Mouse (Mus musculus) ES-E14 (cell line): ENCODE measurements around the gene Nav3. TPM values are rescaled to one million over a fixed set of nuclear protein-coding genes. Genes with fewer than 3 reads are reported as not detected.

ENCODE experiments used
- DNase-seq: peaks from one replicate; pipeline ENCODE4 v3.0.0-alpha.2; 2013; ENCODE audit warnings: low read depth, low spot score
- H3K27ac ChIP-seq: 2 replicates; pipeline ENCODE4 v1.5.1; 2012; ENCODE audit warnings: low read depth, mild to moderate bottlenecking, low read length, moderate library complexity, mixed read lengths; ENCODE audit not compliant: poor library complexity, insufficient read depth, severe bottlenecking
- H3K36me3 ChIP-seq: 2 replicates; pipeline ENCODE4 v1.6.1; 2012; ENCODE audit warnings: mild to moderate bottlenecking, low read length, moderate library complexity, mixed read lengths; ENCODE audit not compliant: control insufficient read depth, poor library complexity, insufficient read depth, severe bottlenecking
- H3K4me1 ChIP-seq, 2 experiments: fragments of 150-350 bp in 1 of 2; sonication (generic) in 1 of 2; 2 replicates each; pipeline ENCODE4 v1.6.1; 2012; ENCODE audit warnings: low read length in 2 of 2, mild to moderate bottlenecking in 1 of 2, mixed read lengths in 1 of 2; ENCODE audit not compliant: control insufficient read depth in 2 of 2, insufficient read depth in 2 of 2, poor library complexity in 1 of 2
- H3K4me3 ChIP-seq, 2 experiments: fragments of 150-350 bp in 1 of 2; sonication (generic) in 1 of 2; 2 replicates each; pipeline ENCODE4 v1.5.1; 2012; ENCODE audit warnings: low read length in 2 of 2, low read depth in 1 of 2, mild to moderate bottlenecking in 1 of 2, mixed read lengths in 1 of 2; ENCODE audit not compliant: insufficient read depth in 1 of 2, poor library complexity in 1 of 2, severe bottlenecking in 1 of 2
- H3K9ac ChIP-seq: 2 replicates; pipeline ENCODE4 v1.6.1; 2012; ENCODE audit warnings: low read depth, mild to moderate bottlenecking, low read length, mixed read lengths; ENCODE audit not compliant: poor library complexity, insufficient read depth, severe bottlenecking
- H3K9me3 ChIP-seq: fragments of 150-350 bp; sonication (generic); 2 replicates; pipeline ENCODE4 v1.6.1; 2012; ENCODE audit warnings: low read depth, mild to moderate bottlenecking, low read length; ENCODE audit not compliant: control insufficient read depth, insufficient read depth
- CHD2 ChIP-seq: IDR thresholded peaks from 2 replicates; pipeline ENCODE4 v1.6.1; 2014; ENCODE audit warnings: mild to moderate bottlenecking, low read depth, low read length, inconsistent platforms
- HCFC1 ChIP-seq: IDR thresholded peaks from 2 replicates; pipeline ENCODE4 v1.6.1; 2012; ENCODE audit warnings: low read length, inconsistent platforms, borderline replicate concordance; ENCODE audit not compliant: insufficient read depth
- MAFK ChIP-seq: IDR thresholded peaks from 2 replicates; pipeline ENCODE4 v1.6.1; 2014; ENCODE audit warnings: mild to moderate bottlenecking, low read depth, low read length, inconsistent platforms; ENCODE audit not compliant: insufficient read depth
- ZC3H11A ChIP-seq: IDR thresholded peaks from 2 replicates; pipeline ENCODE4 v1.6.1; 2012; ENCODE audit warnings: low read depth, mild to moderate bottlenecking, inconsistent platforms, low read length, borderline replicate concordance
- ZNF384 ChIP-seq: IDR thresholded peaks from 2 replicates; pipeline ENCODE4 v1.6.1; 2012; ENCODE audit warnings: low read depth, low read length, inconsistent platforms
- in situ Hi-C, 2 experiments: fragments of 600-800 bp; cut with MboI; formaldehyde crosslinking; loops; one replicate each; pipeline ENCODE4 v1.15.1; 2025; ENCODE audit warnings: low sequenced_read_pairs in 2 of 2, inconsistent platforms in 1 of 2; ENCODE audit not compliant: unreplicated experiment in 2 of 2
- total RNA-seq: library from RNA; depleted of rRNA; stranded (reverse); fragments of 300-350 nt; gene quantifications from 2 replicates; pipeline ENCODE4 v1.2.3, GENCODE M21; 2012; rRNA removed

The Nav3 gene
- total RNA-seq: 0.53 and 1.4 TPM in 2 replicates

DNA sequence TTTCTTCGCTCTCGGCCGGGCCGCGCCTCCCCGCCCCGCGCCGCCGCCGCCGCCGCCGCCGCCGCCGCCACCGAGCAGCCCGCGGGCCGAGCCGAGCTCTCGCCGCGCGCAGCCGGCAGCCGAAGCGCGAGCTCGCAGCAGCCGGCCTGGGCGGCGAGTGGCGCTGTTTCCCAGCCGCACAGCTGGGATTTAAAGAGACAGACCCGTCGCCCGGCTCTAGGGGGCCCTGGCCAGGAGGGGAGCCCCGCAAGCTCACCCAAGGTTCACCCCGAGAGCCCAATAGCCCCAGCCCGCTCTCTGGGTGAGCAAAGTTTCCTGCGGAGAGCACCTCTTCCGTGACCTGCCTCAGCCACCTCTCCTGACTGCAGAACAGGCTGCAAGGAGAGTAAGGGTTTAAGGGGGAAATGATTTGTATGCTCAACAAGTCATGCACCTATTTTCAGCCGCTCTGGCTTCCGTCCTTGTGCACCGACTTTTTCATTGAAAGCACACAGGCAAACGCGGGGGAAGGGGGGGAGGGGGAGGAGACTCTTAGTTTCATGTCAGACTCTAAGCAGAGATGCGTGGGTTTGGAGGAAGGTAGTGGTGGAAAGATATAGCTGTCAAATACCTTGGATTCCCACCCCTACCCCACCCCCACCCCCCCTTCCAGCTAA lies at the start of gene Nav3:
Gene Nav3 (minus strand): TSS at position 367 of the 656 bp plus-strand sequence.
- in situ Hi-C loops: no loop called here
- H3K27ac ChIP-seq: no peak within 1 kb of the TSS
- H3K4me1 ChIP-seq: no peaks in the 10 kb centered on the region
- H3K4me3 ChIP-seq: peak within 1 kb of the TSS; percentile 75 to 92
- peak within 1 kb of the TSS; percentile 59 for H3K9ac ChIP-seq
- H3K9me3 ChIP-seq: no peaks in the 10 kb centered on the region
- TF ChIP-seq HCFC1 (0 out of 2 replicates have a peak, but pooled peaks have one; percentile 6), CHD2 (no peak), MAFK (no peak), ZC3H11A (no peak), ZNF384 (no peak)
- DNase-seq: peak; percentile 30
- H3K36me3 ChIP-seq: no peaks in the 10 kb centered on the region

DNA sequence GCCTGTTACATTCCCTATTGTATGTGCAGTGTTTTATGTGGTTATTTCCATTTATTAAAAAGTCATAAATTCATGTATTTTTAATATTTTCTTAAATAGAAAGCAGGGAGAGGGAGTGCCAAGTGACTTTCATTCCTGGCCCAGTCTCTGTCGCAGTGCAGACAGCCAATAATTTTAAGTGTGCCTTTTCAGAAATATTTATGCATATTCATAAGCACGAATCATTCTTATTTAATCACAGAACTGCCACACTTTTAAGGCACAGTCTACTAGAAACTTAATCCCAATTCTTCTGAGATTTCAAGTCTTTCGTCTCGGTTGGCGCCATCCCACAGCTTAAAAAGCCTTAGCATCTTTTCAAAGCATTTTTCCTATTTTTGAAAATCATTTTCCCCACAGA lies 29.3 kb upstream of the Nav3 start:
- Histone ChIP-seq H3K9me3 (no peaks in the 10 kb centered on the region), H3K36me3 (no peaks in the 10 kb centered on the region), H3K27ac (no peak overlapping the region), H3K4me1 (no peaks in the 10 kb centered on the region), H3K9ac (no peak overlapping the region), H3K4me3 (no peak overlapping the region)
- DNase-seq: no peak
- in situ Hi-C loops: no loop called here
- TF ChIP-seq ZC3H11A: no peak
- TF ChIP-seq HCFC1: no peak
- TF ChIP-seq ZNF384: no peak
- no peak for TF ChIP-seq CHD2
- no peak for TF ChIP-seq MAFK

DNA sequence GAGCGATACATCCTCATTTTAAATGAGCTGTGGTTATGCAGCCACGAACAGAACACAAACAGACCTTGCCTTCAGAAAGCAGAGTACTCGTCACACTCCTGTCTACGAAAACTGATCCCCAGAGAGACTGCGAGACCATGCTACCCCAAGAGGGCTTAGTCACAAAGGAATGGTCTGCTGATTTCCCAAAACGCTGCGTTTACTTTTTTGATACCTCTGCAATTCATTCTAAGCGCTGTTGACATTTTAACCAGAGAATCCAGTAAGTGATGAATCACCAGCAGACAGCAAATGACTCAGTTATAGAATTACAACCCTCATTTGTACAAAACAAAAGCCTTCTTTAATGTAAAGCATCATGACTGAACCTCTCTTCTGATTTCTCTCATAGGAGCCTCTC lies 28.8 kb upstream of the Nav3 start:
- no peaks in the 10 kb centered on the region for H3K9me3 ChIP-seq
- no peak overlapping the region for H3K27ac ChIP-seq
- H3K36me3 ChIP-seq: no peaks in the 10 kb centered on the region
- DNase-seq: no peak
- no peaks in the 10 kb centered on the region for H3K4me1 ChIP-seq
- no peak overlapping the region for H3K9ac ChIP-seq
- in situ Hi-C loops: no loop called here
- TF ChIP-seq HCFC1 (no peak), CHD2 (no peak), ZNF384 (no peak), ZC3H11A (no peak), MAFK (no peak)
- H3K4me3 ChIP-seq: no peak overlapping the region

DNA sequence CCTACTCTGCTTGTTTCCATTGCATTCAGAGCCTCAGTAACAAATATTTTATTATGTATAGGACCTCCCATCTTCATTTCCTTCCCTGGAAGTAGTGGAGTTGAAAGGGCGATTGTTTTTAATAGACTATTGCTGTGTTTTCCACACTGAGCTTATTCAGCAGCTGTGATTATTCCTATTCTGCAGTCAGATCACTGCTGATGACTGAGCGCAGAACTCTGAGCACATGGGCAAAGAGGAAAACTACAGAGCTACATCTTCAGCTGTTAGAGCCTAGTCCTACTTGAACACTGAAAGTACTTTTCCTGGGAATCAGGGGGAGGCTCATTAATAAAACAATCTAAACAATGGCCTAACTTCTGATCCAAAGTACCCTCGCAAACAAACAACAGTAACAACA lies 23.2 kb upstream of the Nav3 start:
- Histone ChIP-seq H3K9me3 (no peaks in the 10 kb centered on the region), H3K27ac (no peak overlapping the region), H3K9ac (no peak overlapping the region), H3K4me1 (no peaks in the 10 kb centered on the region), H3K36me3 (no peaks in the 10 kb centered on the region), H3K4me3 (no peak overlapping the region)
- in situ Hi-C loops: no loop called here
- TF ChIP-seq CHD2: no peak
- TF ChIP-seq HCFC1: no peak
- TF ChIP-seq ZNF384: no peak
- TF ChIP-seq ZC3H11A: no peak
- TF ChIP-seq MAFK: no peak
- no peak for DNase-seq

DNA sequence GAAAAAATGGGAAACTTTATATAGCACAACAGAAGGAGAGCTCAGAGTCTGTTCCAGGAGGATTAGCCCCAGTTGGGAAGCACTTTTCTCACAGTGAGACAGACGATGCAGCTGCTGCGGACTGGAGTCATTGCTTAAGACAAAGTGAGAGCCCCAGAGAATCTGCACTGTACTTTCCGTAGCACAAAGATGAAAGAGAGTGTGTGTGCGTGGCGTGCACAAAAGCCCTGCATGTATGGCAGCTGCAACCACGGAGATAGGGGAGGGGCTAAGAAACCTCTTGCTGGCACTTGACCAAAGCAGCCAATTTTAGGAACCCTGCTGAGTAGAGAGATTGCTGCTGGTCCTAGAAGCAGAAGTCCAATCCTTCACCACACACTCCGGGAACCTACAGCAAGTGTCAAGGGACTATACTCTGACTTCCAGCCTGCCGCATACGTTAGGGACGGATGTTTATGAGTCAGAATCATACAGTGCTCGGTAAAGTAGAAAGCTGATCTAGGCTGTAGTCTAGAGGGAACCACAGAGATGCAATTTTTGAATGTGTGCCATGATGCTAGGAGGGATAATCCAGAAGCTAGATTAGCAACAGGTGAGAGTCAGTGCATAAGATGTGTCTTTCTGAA lies 21.8 kb upstream of the Nav3 start:
- no peak overlapping the region for H3K9ac ChIP-seq

More for the DNA sequence above, 21.8 kb upstream of the Nav3 start:
- Histone ChIP-seq H3K9me3 (no peaks in the 10 kb centered on the region), H3K36me3 (no peaks in the 10 kb centered on the region), H3K27ac (no peak overlapping the region), H3K4me1 (no peaks in the 10 kb centered on the region), H3K4me3 (no peak overlapping the region)
- TF ChIP-seq ZC3H11A: no peak
- TF ChIP-seq CHD2: no peak
- no peak for TF ChIP-seq ZNF384
- TF ChIP-seq MAFK: no peak
- TF ChIP-seq HCFC1: no peak
- DNase-seq: no peak
- in situ Hi-C loops: no loop called here
